Mouse (Mus musculus) heart, postnatal 0 days (tissue): ENCODE measurements at regions not wholly inside any gene's neighbourhood (a gene's known extent, or its start where the extent isn't known, plus 50 kb on each side); places are given as distances from the start of the nearest gene placed in this dataset.

Source experiments
- ATAC-seq: fragments of 200-750 bp; cut with Nextera tagmentation; 2 replicates; pipeline ENCODE4 v1.8.0; 2017; ENCODE audit warnings: low read depth, moderate number of reproducible peaks, moderate library complexity; ENCODE audit not compliant: insufficient read depth
- DNase-seq: peaks from one replicate; pipeline ENCODE4 v3.0.0-alpha.2; 2016; ENCODE audit warnings: low spot score
- H3K27ac ChIP-seq: fragments of 300-500 bp; sonication (generic); 2 replicates; pipeline ENCODE4 v1.5.1; 2014; ENCODE audit warnings: low read depth, mild to moderate bottlenecking
- H3K27me3 ChIP-seq: fragments of 300-500 bp; sonication (generic); 2 replicates; pipeline ENCODE4 v1.6.1; 2014; ENCODE audit warnings: low read length, mixed read lengths; ENCODE audit not compliant: control insufficient read depth, insufficient read depth
- H3K36me3 ChIP-seq: fragments of 300-500 bp; sonication (generic); replicated peaks from 2 replicates; pipeline ENCODE4 v1.6.1; 2014; ENCODE audit warnings: low read length, mixed read lengths; ENCODE audit not compliant: control insufficient read depth, insufficient read depth
- H3K4me1 ChIP-seq: fragments of 300-500 bp; sonication (generic); 2 replicates; pipeline ENCODE4 v1.6.1; 2014; ENCODE audit warnings: antibody characterized with exemption; ENCODE audit not compliant: control insufficient read depth, insufficient read depth
- H3K4me2 ChIP-seq: fragments of 300-500 bp; sonication (generic); 2 replicates; pipeline ENCODE4 v1.6.1; 2014; ENCODE audit warnings: low read depth, mild to moderate bottlenecking, low read length, moderate library complexity
- H3K4me3 ChIP-seq: fragments of 300-500 bp; sonication (generic); 2 replicates; pipeline ENCODE4 v1.5.1; 2014; ENCODE audit warnings: low read depth, low read length
- H3K9ac ChIP-seq: fragments of 300-500 bp; sonication (generic); replicated peaks from 2 replicates; pipeline ENCODE4 v1.6.1; 2014; ENCODE audit warnings: low read depth, low read length, mixed read lengths
- H3K9me3 ChIP-seq: fragments of 300-500 bp; sonication (generic); replicated peaks from 2 replicates; pipeline ENCODE4 v1.6.1; 2016; ENCODE audit warnings: low read length; ENCODE audit not compliant: control insufficient read depth
- CTCF ChIP-seq: IDR thresholded peaks from 2 replicates; pipeline ENCODE4 v1.5.1; 2016; ENCODE audit warnings: antibody characterized with exemption, control low read depth, low read depth
- EP300 ChIP-seq: IDR thresholded peaks from 2 replicates; pipeline ENCODE4 v1.6.1; 2016; ENCODE audit warnings: antibody characterized with exemption, low read depth
- WGBS: fragments of 180-500 bp; shearing (Covaris S2); extraction: QIAGEN DNeasy Blood & Tissue Kit; methylation state at CpG from one replicate; pipeline ENCODE4 v1.1.7; 2014; 5-methylcytosine and 5-hydroxymethylcytosine counted together

DNA sequence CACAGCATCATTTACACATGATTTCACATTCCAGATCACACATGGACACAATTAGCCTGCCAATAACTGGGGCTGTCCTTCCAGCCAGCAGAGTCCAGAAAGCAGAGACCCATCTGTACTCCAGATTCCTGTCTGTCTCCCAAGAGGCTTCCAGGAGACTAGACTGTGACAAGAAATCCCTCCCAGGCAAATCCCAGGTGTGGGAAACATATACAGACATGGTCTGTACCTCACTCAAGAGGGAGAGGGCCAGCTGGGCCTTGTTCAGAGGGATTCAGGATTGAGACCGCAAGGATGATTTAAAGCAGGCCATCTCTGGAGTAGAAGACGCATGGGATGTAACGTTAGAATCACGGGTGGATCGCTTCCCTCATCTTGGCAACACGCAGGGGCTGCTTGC, 182.7 kb upstream of the Prr30 start:
- Histone ChIP-seq H3K9ac (no peak overlapping the region), H3K27ac (no peak overlapping the region), H3K4me2 (no peak overlapping the region), H3K27me3 (no peaks in the 10 kb centered on the region), H3K4me1 (no peaks in the 10 kb centered on the region), H3K4me3 (no peak overlapping the region), H3K9me3 (no peaks in the 10 kb centered on the region), H3K36me3 (no peaks in the 10 kb centered on the region)
- no peak for TF ChIP-seq CTCF
- TF ChIP-seq EP300: no peak
- DNase-seq (no peak), ATAC-seq (no peak)
- 75% methylated on average over 6 of the region's 6 CpGs for WGBS

DNA sequence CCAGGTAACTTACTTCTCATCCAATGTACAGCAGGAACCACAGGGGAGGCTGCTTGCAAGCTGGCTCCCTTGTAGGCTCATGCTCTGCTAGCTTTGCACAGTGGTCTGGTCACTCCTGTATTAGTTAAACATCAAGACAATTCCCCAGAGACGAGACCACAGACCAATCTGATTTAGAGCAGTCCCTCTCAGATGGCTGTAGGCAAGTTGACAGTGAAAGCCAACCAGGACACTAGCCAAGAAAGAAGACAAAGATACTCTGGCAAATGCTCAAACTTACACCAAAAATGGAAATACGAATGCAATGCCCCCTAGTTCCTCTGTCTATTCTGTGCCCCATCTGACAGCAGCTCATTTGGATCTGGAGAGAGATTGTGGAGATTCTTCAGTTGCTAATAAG, 181.8 kb upstream of the Prr30 start:
- H3K4me1 ChIP-seq: no peaks in the 10 kb centered on the region
- TF ChIP-seq EP300 (no peak), CTCF (no peak)
- no peak overlapping the region for H3K4me3 ChIP-seq
- H3K9ac ChIP-seq: no peak overlapping the region
- no peak overlapping the region for H3K27ac ChIP-seq
- DNase-seq (no peak), ATAC-seq (no peak)
- 59% methylated on average over 2 of the region's 2 CpGs for WGBS
- H3K9me3 ChIP-seq: no peaks in the 10 kb centered on the region
- no peaks in the 10 kb centered on the region for H3K27me3 ChIP-seq
- no peak overlapping the region for H3K4me2 ChIP-seq
- H3K36me3 ChIP-seq: no peaks in the 10 kb centered on the region

DNA sequence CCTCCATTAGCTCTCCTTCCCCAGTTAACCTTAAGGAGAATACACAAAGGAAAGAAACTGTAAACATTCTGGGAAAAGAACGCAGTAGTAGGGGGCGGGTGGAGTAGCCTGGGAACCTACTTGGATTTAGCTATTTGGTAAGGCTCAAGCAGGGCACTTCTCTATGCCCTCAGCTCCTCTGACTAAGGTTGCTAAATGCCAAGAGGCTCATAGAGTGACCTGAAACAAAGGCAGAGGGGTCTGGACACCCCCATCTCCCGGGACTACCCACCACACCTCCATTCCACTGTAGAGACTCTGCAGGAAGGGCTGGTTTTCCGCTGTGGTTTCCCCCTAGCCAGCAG, 179.5 kb upstream of the Prr30 start:
- Histone ChIP-seq H3K4me1 (peaks cover 2% of the 10 kb centered on the region; the same call in 1 of the 2 replicates), H3K9ac (no peak overlapping the region), H3K4me2 (no peak overlapping the region; the same call in 1 of the 2 replicates), H3K9me3 (no peaks in the 10 kb centered on the region), H3K36me3 (no peaks in the 10 kb centered on the region), H3K4me3 (no peak overlapping the region), H3K27ac (no peak overlapping the region), H3K27me3 (no peaks in the 10 kb centered on the region)
- 50% methylated on average over 4 of the region's 4 CpGs for WGBS
- ATAC-seq (no peak), DNase-seq (no peak)
- TF ChIP-seq CTCF: no peak
- TF ChIP-seq EP300: no peak

DNA sequence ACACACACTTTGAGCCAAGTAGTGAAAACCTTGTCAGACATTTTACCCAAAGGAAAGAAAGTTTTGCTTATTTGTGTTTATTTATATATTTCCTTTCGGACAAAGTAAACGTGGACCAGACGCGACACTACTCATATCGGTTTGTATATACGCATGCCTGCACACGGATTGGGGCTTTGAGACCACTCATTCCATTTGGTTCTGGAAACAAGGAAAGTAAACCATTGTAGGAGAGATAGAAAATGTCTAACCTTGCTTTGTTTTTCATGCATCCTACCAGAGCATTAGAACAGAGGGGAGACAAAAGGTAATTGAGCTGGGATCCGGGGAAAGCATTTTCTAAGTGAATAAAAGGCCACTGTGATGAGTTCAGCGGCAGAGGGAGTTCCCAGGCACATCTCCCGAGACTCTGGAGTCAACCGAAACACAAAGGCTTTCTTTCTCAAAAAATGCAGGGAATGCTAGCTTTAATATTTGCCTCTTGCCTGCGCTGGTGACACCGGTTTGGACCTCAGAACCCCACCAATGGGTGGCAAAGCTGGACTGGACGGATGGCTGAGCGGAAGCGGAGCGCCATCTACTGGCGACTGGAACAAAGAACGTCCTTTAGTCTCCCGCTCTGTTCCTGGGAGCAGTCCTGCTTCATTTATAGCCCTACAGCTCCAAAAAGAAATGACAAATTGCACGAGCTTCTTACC, 179.0 kb upstream of the Prr30 start:
- Histone ChIP-seq H3K4me2 (peak overlapping the region; percentile 22), H3K27ac (no peak overlapping the region), H3K27me3 (no peaks in the 10 kb centered on the region), H3K4me1 (peaks cover 7% of the 10 kb centered on the region; the same call in 1 of the 2 replicates), H3K9ac (no peak overlapping the region), H3K9me3 (no peaks in the 10 kb centered on the region), H3K4me3 (no peak overlapping the region), H3K36me3 (no peaks in the 10 kb centered on the region)
- ATAC-seq: peak; percentile 73
- peak; percentile 67 for DNase-seq
- WGBS: 32% methylated on average over 21 of the region's 21 CpGs
- TF ChIP-seq CTCF: peak; percentile 89
- TF ChIP-seq EP300: no peak

DNA sequence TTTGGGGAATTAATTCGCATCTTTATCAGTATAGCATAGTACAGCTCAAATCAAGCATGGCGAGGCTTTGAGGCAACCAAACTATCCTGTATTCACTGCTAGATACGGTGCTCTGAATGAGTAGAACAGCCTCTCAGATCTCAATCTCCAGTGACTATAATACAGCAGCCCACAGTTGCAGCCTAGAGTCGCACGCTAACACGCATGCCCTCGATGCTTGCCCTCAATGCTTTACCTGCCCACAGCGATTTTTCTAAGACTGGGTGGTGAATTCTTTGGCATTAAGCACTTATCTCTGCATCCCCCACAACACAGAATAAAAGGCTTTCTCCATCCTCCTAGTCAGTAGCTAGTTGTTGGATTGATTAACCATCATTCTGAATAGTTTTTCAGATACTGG, 178.4 kb upstream of the Prr30 start:
- Histone ChIP-seq H3K9me3 (no peaks in the 10 kb centered on the region), H3K4me2 (no peak overlapping the region), H3K27ac (no peak overlapping the region), H3K36me3 (no peaks in the 10 kb centered on the region), H3K4me3 (no peak overlapping the region), H3K27me3 (no peaks in the 10 kb centered on the region), H3K4me1 (peaks cover 9% of the 10 kb centered on the region; the same call in 1 of the 2 replicates), H3K9ac (no peak overlapping the region)
- ATAC-seq (no peak), DNase-seq (no peak)
- WGBS: 89% methylated on average over 8 of the region's 8 CpGs
- TF ChIP-seq CTCF (no peak), EP300 (no peak)

DNA sequence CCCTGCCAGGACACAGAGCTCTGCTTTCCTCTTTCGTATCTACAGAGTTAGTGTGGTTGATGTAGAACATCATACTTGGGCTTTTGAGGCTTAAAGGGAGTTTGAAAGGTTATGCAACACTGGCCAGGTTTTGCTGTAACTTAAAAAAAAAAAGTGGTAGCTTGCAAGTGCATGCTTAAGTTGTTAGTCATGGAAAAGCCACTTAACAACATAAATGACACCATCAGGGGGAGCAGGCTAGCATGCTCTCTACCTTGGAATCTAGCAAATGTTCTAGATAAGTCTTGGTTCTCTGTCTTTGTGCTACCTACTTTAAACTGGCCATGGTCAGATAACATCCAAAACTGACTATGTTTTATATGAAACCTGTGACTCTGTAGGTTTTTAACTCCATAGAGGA, 176.6 kb upstream of the Prr30 start:
- Histone ChIP-seq H3K36me3 (no peaks in the 10 kb centered on the region), H3K27me3 (no peaks in the 10 kb centered on the region), H3K27ac (no peak overlapping the region), H3K4me1 (peaks cover 9% of the 10 kb centered on the region; the same call in 1 of the 2 replicates), H3K4me2 (no peak overlapping the region), H3K9me3 (no peaks in the 10 kb centered on the region), H3K9ac (no peak overlapping the region), H3K4me3 (no peak overlapping the region)
- 77% methylated on average over 1 of the region's 1 CpGs for WGBS
- ATAC-seq: no peak
- no peak for DNase-seq
- TF ChIP-seq EP300 (no peak), CTCF (no peak)
